Mouse (Mus musculus) kidney, adult 2 months (tissue): ENCODE results near the gene Arfgef3.

ENCODE experiments used
- CTCF ChIP-seq: fragments of 200-500 bp; conservative IDR thresholded peaks from 2 replicates; pipeline ENCODE4 v1.5.1; 2011; ENCODE audit warnings: low read depth, mild to moderate bottlenecking, control low read depth, low read length, moderate library complexity, mixed read lengths; ENCODE audit not compliant: insufficient read depth, insufficient read length
- POLR2A ChIP-seq: fragments of 200-500 bp; IDR thresholded peaks from one replicate; pipeline ENCODE4 v1.6.1; 2011; ENCODE audit warnings: low read depth, low read length, control low read depth

DNA sequence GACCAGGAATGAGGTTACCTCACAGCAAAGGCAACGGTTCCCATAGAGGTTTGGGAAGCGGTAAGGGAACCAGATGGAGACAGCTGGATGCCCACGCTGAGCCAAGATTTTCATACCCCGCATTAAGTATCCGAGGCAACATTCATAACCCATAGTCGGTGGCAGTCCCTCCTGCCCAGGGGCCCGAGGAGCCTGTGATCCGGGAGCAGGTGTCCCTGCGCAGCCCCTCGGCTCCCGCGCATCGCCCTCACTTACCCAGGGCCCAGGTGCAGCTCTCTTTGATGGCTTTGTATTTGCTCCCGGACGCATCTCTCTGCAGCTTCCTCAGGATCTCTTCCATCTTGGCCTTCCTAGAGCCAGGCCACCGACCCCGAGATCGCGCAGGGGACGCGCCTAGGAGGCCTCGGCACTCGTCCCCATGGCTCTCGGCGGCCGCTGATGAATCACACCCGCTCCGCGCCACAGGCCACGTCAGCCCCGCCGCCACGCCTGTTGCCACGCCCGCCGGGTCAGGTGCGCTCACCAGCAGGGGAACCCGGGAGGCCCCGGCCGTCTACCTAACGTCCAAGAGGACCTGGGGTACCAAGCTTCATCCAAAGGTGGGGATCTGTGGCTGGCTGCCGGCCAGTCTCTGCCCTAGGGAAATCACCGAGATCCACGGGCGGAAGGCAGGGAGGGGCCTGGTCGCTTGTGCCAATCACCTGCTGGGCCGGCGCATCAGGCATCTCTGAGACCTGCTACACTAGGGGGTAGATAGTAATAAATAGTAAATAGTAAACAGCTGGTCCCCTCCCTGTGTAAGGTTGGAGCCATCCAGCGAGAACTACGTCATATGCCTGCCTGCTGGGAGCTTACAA is at the start of gene Arfgef3:
- TF ChIP-seq CTCF: no peak
- TF ChIP-seq POLR2A: no peak
